ENCODE assay signal across 9 mouse cellular contexts in genomic region chr2:128429786-128430185, GRCm38 (mm10).
DNase-seq lines count a peak whose midpoint lies in the region; ATAC-seq and TF ChIP-seq lines count a peak whose summit lies in the region.
"Had no signal": no experiment of that assay in that cellular context is flagged by ENCODE, and none has a peak within 500 bp of the region (broad histone marks: within the 10 kb centered on the region; RNA-seq: fewer than 3 reads in every experiment).

No protein-coding gene starts in this region.

- no peak for DNase-seq in limb, embryonic 10.5 days (ENCODE audit: low spot score)
- peak; percentile 54 for DNase-seq in lung, postnatal 0 days (ENCODE audit: low spot score)
- peak; percentile 51 for DNase-seq in thymus, postnatal 14 days
- no peak for DNase-seq in cerebellum, adult 11 months
- DNase-seq in right cerebral cortex, postnatal 14 days = no peak

- WGBS in limb, embryonic 15.5 days = 52% methylated on average over 7 of the region's 7 CpGs
- WGBS in limb, embryonic 10.5 days = 80% methylated on average over 7 of the region's 7 CpGs
- 31% methylated on average over 7 of the region's 7 CpGs for WGBS in lung, postnatal 0 days
- WGBS in forebrain, embryonic 13.5 days = 72% methylated on average over 7 of the region's 7 CpGs

- H3K36me3 ChIP-seq in limb, embryonic 15.5 days = no peaks in the 10 kb centered on the region
- H3K36me3 ChIP-seq in limb, embryonic 10.5 days = no peaks in the 10 kb centered on the region
- no peaks in the 10 kb centered on the region for H3K36me3 ChIP-seq in lung, postnatal 0 days (ENCODE audit: insufficient read depth, low read length)
- H3K36me3 ChIP-seq in forebrain, embryonic 13.5 days (ENCODE audit: poor library complexity, severe bottlenecking) = no peaks in the 10 kb centered on the region
- H3K36me3 ChIP-seq: limb, embryonic 12.5 days had no signal

- no peak for ATAC-seq in limb, embryonic 15.5 days (ENCODE audit: insufficient number of reproducible peaks, low FRiP score, low TSS enrichment, low read depth)
- ATAC-seq in lung, postnatal 0 days = peak; percentile 26; the same call in 1 of the 2 replicates
- no peak for ATAC-seq in forebrain, embryonic 13.5 days

- H3K9me3 ChIP-seq in limb, embryonic 15.5 days = no peaks in the 10 kb centered on the region
- H3K9me3 ChIP-seq in limb, embryonic 10.5 days (replicated peaks) = no peaks in the 10 kb centered on the region
- no peaks in the 10 kb centered on the region for H3K9me3 ChIP-seq in lung, postnatal 0 days (ENCODE audit: low read length)
- no peaks in the 10 kb centered on the region for H3K9me3 ChIP-seq in forebrain, embryonic 13.5 days (replicated peaks)
- H3K9me3 ChIP-seq: limb, embryonic 12.5 days had no signal

- H3K27ac ChIP-seq in limb, embryonic 15.5 days = peak overlapping the region; percentile 68
- H3K27ac ChIP-seq in limb, embryonic 10.5 days = no peak overlapping the region
- H3K27ac ChIP-seq in embryonic fibroblast, embryonic 13.5 days (ENCODE audit: insufficient read depth, low read length) = peak overlapping the region; percentile 95
- peak overlapping the region; percentile 69; the same call in 1 of the 2 replicates for H3K27ac ChIP-seq in lung, postnatal 0 days (ENCODE audit: low read length)
- no peak overlapping the region for H3K27ac ChIP-seq in forebrain, embryonic 13.5 days
- H3K27ac ChIP-seq: limb, embryonic 12.5 days had no signal

- peaks cover 27% of the 10 kb centered on the region for H3K4me1 ChIP-seq in limb, embryonic 15.5 days
- peaks cover 55% of the 10 kb centered on the region for H3K4me1 ChIP-seq in limb, embryonic 10.5 days
- H3K4me1 ChIP-seq in embryonic fibroblast, embryonic 13.5 days (ENCODE audit: control insufficient read depth, insufficient read depth, low read length) = peaks cover 13% of the 10 kb centered on the region
- H3K4me1 ChIP-seq in lung, postnatal 0 days (ENCODE audit: insufficient read depth, low read depth, low read length) = peaks cover 22% of the 10 kb centered on the region; the same call in 1 of the 2 replicates
- 0 out of 2 replicates have a peak, but pooled peaks cover 11% of the 10 kb centered on the region for H3K4me1 ChIP-seq in forebrain, embryonic 13.5 days

- H3K4me2 ChIP-seq in limb, embryonic 15.5 days = no peak overlapping the region
- H3K4me2 ChIP-seq in lung, postnatal 0 days (replicated peaks; ENCODE audit: low read depth, low read length) = peak overlapping the region; percentile 43; the same call in 1 of the 2 replicates
- no peak overlapping the region for H3K4me2 ChIP-seq in forebrain, embryonic 13.5 days
- H3K4me2 ChIP-seq: limb, embryonic 12.5 days had no signal

- TF ChIP-seq CTCF in embryonic fibroblast, embryonic 13.5 days (IDR thresholded peaks at IDR 0.05; ENCODE audit: borderline replicate concordance, insufficient read depth, low read length) = no peak
- no peak for TF ChIP-seq CTCF in lung, postnatal 0 days (IDR thresholded peaks at IDR 0.05)

- no peaks in the 10 kb centered on the region for H3K27me3 ChIP-seq in limb, embryonic 15.5 days
- H3K27me3 ChIP-seq in limb, embryonic 10.5 days (ENCODE audit: low read depth, poor library complexity, severe bottlenecking) = no peaks in the 10 kb centered on the region
- no peaks in the 10 kb centered on the region for H3K27me3 ChIP-seq in lung, postnatal 0 days (replicated peaks; ENCODE audit: insufficient read depth, low read length)
- H3K27me3 ChIP-seq in forebrain, embryonic 13.5 days = no peaks in the 10 kb centered on the region
- H3K27me3 ChIP-seq: limb, embryonic 12.5 days had no signal

- TF ChIP-seq EP300 in lung, postnatal 0 days (IDR thresholded peaks at IDR 0.05) = no peak

- no peak overlapping the region for H3K4me3 ChIP-seq in limb, embryonic 15.5 days
- no peak overlapping the region for H3K4me3 ChIP-seq in limb, embryonic 10.5 days
- H3K4me3 ChIP-seq in embryonic fibroblast, embryonic 13.5 days (ENCODE audit: insufficient read depth, low read length) = no peak overlapping the region
- no peak overlapping the region for H3K4me3 ChIP-seq in lung, postnatal 0 days (ENCODE audit: low read depth, low read length)
- H3K4me3 ChIP-seq in forebrain, embryonic 13.5 days = no peak overlapping the region
- H3K4me3 ChIP-seq: limb, embryonic 12.5 days had no signal

- peak; percentile 58; the same call in 1 of the 2 replicates for TF ChIP-seq POLR2A in embryonic fibroblast, embryonic 13.5 days (IDR thresholded peaks at IDR 0.05; ENCODE audit: low read depth, low read length)

- H3K9ac ChIP-seq in limb, embryonic 15.5 days = no peak overlapping the region
- no peak overlapping the region for H3K9ac ChIP-seq in lung, postnatal 0 days (replicated peaks; ENCODE audit: low read depth)
- H3K9ac ChIP-seq in forebrain, embryonic 13.5 days = no peak overlapping the region
- H3K9ac ChIP-seq: limb, embryonic 12.5 days had no signal

Comparison
In these comparisons a context has a peak if more than half of its experiments do, and no peak if none do; other contexts are left out.
1. H3K27ac ChIP-seq: peak in limb, embryonic 15.5 days (single experiment), embryonic fibroblast, embryonic 13.5 days (single experiment) and lung, postnatal 0 days (single experiment); none in limb, embryonic 10.5 days (single experiment) and forebrain, embryonic 13.5 days (single experiment).
2. DNase-seq: peak in lung, postnatal 0 days (single experiment) and thymus, postnatal 14 days (single experiment); none in limb, embryonic 10.5 days (single experiment), cerebellum, adult 11 months (single experiment) and right cerebral cortex, postnatal 14 days (single experiment).